Mouse (Mus musculus) hindbrain, embryonic 12.5 days (tissue): ENCODE results near the gene Gm3336. TPM values are rescaled to one million over a fixed set of nuclear protein-coding genes. Genes with fewer than 3 reads are reported as not detected.
A peak's percentile ranks its signal among the peaks of the same experiment; 100 is the strongest.

Experiments used
- ATAC-seq: fragments of 200-750 bp; cut with Nextera tagmentation; 2 replicates; pipeline ENCODE4 v1.8.0; 2017; ENCODE audit warnings: moderate TSS enrichment; ENCODE audit not compliant: low FRiP score
- H3K27ac ChIP-seq: fragments of 300-500 bp; sonication (generic); 2 replicates; pipeline ENCODE4 v1.5.1; 2016; ENCODE audit warnings: mild to moderate bottlenecking
- H3K27me3 ChIP-seq: fragments of 300-500 bp; sonication (generic); 2 replicates; pipeline ENCODE4 v1.6.1; 2016; ENCODE audit warnings: mild to moderate bottlenecking
- H3K36me3 ChIP-seq: fragments of 300-500 bp; sonication (generic); 2 replicates; pipeline ENCODE4 v1.6.1; 2016; ENCODE audit warnings: mild to moderate bottlenecking
- H3K4me1 ChIP-seq: fragments of 300-500 bp; sonication (generic); 2 replicates; pipeline ENCODE4 v1.6.1; 2016
- H3K4me2 ChIP-seq: fragments of 300-500 bp; sonication (generic); replicated peaks from 2 replicates; pipeline ENCODE4 v1.6.1; 2016; ENCODE audit warnings: mild to moderate bottlenecking
- H3K4me3 ChIP-seq: fragments of 300-500 bp; sonication (generic); 2 replicates; pipeline ENCODE4 v1.5.1; 2016; ENCODE audit warnings: mild to moderate bottlenecking
- H3K9ac ChIP-seq: fragments of 300-500 bp; sonication (generic); 2 replicates; pipeline ENCODE4 v1.6.1; 2016; ENCODE audit warnings: mild to moderate bottlenecking, moderate library complexity
- H3K9me3 ChIP-seq: fragments of 300-500 bp; sonication (generic); replicated peaks from 2 replicates; pipeline ENCODE4 v1.6.1; 2016; ENCODE audit warnings: mild to moderate bottlenecking
- WGBS: fragments of 180-500 bp; shearing (Covaris S2); methylation state at CpG from one replicate; pipeline ENCODE4 v1.1.7; 2016; 5-methylcytosine and 5-hydroxymethylcytosine counted together
- polyA plus RNA-seq: library from polyadenylated mRNA; unstranded; fragments of >200 nt; fragmentation: Nextera tagmentation; extraction: Ambion mirVana; gene quantifications from 2 replicates; pipeline ENCODE4 v1.2.1, GENCODE M21; 2016

Gene Gm3336
- polyA plus RNA-seq, 1 experiment from 2014 or later: not detected

DNA sequence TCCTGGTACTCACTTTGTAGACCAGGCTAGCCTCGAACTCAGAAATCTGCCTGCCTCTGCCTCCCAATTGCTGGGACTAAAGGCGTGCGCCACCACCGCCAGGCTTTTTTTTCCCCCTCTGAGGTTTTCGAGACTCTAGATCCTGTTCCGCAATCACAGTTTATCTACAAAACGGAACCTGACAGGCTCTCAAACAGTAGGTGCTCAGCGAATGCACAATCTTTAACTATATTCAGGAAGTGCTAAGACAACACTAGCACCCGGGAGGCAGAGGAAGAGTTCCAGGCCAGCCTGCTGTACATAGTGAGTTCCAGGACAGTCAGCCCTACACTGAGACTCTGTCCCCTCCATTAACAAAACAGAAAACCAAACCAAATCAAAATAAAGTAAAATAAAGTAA lies 47.0 kb downstream of the Gm3336 start:
- no peak overlapping the region; the same call in 1 of the 2 replicates for H3K9ac ChIP-seq

DNA sequence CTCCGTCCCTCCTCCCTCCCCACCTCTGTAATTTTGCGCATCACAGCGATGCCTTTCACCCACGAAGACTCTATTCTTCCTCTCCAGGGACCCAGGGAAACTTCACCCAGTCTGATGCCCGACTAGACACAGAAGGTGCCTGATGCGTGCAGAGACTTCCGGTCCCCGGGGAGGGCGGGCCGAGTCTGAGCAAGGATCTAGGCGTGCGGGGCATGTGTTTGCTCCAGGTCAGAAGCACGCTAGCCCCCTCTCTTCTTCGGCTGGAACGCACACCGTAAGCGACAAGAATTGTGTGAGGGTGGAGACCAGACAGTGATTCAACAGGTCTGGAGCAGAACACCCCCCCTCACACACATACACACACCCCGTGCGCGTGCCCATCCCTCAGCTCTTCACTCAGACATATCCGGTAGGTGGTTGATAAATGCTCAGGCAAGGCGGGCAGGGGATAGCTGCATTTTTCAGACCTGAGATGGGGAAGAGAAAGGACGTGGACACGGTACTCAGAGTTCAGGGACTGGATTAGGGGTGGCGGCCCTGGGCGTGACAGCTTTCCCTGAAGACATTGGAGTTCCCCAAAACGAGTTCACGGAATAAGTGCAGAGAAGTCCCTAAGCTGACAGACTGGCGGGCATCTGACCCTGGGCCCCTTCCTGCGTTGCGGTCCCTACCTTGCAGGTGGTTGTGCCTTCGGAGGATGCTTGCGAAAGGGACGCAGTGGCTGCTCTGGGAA lies 47.7 kb downstream of the Gm3336 start:
- Histone ChIP-seq H3K9me3 (no peaks in the 10 kb centered on the region), H3K4me3 (peak overlapping the region; percentile 25), H3K27me3 (peaks cover 24% of the 10 kb centered on the region; the same call in 1 of the 2 replicates), H3K36me3 (peaks cover 36% of the 10 kb centered on the region), H3K9ac (peak overlapping the region; percentile 47), H3K4me2 (peak overlapping the region; percentile 54), H3K27ac (no peak overlapping the region), H3K4me1 (peaks cover 22% of the 10 kb centered on the region)
- ATAC-seq: no peak
- WGBS: 2% methylated on average over 34 of the region's 34 CpGs

More for the DNA sequence above, 47.0 kb downstream of the Gm3336 start:
- Histone ChIP-seq H3K4me1 (peaks cover 23% of the 10 kb centered on the region), H3K9me3 (no peaks in the 10 kb centered on the region), H3K4me2 (peak overlapping the region; percentile 54), H3K27ac (no peak overlapping the region), H3K36me3 (peaks cover 29% of the 10 kb centered on the region), H3K4me3 (peak overlapping the region; percentile 25; the same call in 1 of the 2 replicates), H3K27me3 (peaks cover 24% of the 10 kb centered on the region; the same call in 1 of the 2 replicates)
- 85% methylated on average over 9 of the region's 9 CpGs for WGBS
- no peak for ATAC-seq

DNA sequence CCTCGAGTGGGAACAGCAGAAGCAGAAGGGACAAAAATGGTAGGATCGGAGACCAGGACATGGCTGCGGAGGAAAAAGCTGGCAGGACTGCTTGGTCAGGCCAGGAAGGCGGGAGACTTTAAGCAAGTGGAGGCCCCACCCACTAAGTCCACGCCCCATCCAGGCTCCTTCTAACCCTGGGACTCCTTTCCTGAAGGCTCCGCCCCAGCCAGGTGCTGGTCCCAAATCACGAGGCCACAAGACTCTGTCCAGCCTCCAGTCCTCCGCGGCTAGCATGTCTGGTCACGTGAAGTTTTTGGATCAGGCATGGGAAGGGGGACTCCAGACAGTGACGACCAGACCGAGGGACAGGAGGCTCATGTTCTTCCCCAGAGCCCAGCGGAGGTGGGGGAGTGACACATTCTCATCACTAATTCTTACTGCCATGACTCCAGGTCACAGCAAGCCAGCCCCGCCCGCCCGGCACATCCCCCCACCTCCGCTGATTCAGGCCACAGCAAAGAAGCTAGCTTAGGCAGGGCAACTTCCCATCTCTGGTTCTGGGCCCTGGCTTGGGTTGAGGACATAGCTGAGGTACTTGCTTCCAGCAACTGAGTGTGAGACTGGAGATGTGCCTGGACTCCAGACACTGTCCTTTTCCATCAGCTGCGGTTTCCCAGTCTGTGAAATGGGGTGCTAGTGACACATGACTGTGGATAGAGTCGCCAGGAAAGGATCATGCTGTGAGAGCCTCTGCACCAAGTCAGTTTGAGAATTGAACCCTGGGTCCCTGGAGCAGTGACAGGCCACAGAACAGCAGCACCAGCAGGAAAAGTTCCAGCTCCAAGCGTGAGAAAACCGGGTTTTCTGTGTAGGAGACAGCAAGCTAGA lies 48.5 kb downstream of the Gm3336 start:
- peaks cover 44% of the 10 kb centered on the region for H3K36me3 ChIP-seq
- H3K4me2 ChIP-seq: peak overlapping the region; percentile 54
- H3K9me3 ChIP-seq: no peaks in the 10 kb centered on the region
- 8% methylated on average over 20 of the region's 21 CpGs for WGBS
- no peak for ATAC-seq
- H3K27ac ChIP-seq: no peak overlapping the region
- peaks cover 16% of the 10 kb centered on the region for H3K4me1 ChIP-seq
- peak overlapping the region; percentile 47 for H3K9ac ChIP-seq
- peaks cover 24% of the 10 kb centered on the region; the same call in 1 of the 2 replicates for H3K27me3 ChIP-seq
- peak overlapping the region; percentile 25 for H3K4me3 ChIP-seq

DNA sequence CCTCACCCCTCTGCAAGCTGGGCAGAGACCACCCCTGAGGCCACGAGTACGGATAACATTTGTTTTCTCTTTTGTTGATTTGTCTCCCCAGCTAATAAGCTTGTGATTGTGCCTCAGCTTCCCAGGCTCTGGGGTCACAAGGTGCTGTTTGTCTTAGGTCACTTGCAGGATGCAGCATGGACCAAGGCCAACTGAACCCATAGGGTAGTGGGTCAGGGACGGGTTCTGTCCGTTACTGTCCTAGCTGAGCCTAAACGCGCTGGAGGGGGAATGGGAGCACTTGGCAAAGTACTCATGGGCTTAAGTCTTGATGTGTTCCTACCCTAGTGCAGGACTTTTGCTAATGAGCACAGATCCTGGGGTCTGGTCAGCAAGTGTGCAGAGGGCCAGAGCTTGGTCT lies 49.2 kb downstream of the Gm3336 start:
- ATAC-seq: no peak

DNA sequence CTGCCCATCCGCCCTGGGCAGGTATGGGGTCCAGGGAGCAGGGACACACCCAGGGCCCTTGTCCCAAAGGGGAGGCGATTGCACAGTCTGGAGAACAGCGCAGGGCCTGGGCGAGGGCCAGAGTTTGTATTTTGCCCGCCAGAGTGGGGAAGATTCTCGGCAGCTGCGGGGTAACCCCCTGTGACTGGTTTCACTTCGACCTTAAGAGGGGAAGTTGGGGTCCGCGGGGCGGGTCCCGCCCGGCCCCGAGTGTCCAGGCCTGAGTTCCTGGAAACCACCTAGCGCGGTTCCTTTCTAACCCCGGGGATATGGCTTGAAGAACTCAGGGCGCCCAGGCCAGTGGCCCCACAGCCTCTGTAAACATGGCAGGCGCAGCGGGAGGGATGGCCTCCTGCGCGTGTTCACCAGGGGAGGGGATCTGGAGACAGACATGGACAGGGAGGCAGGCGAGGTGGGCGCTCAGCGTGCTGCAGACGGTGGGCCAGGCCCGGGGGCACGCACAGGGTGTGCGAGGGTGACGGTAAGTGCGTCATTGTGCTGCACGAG lies 50.0 kb downstream of the Gm3336 start:
- ATAC-seq: 0 out of 2 replicates have a peak, but pooled peaks have one; percentile 4

More for the DNA sequence above, 49.2 kb downstream of the Gm3336 start:
- Histone ChIP-seq H3K4me2 (no peak overlapping the region), H3K4me1 (peaks cover 16% of the 10 kb centered on the region), H3K27me3 (peaks cover 24% of the 10 kb centered on the region; the same call in 1 of the 2 replicates), H3K27ac (no peak overlapping the region), H3K9me3 (no peaks in the 10 kb centered on the region), H3K9ac (no peak overlapping the region), H3K4me3 (no peak overlapping the region), H3K36me3 (peaks cover 51% of the 10 kb centered on the region)
- WGBS: 76% methylated on average over 6 of the region's 6 CpGs

DNA sequence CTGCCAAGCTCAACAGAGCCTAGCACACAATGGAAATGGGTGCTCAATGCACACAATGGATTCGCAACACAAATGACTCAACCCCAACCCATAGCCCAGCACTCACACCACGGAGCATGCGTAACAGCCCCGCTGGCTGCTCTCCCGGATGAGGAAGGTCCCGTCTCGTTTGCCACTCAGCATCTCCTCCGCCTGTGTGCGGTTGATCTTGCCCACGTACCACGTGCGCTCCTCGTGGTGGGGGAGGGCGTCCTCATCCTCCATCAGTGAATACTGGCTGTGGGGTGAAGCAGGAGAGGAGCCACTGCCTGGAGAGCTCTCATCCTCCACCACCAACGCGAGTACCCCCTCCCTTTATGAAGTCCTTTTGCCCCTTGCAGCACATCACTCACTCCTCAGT lies 50.6 kb downstream of the Gm3336 start:
- ATAC-seq: peak; percentile 6; the same call in 1 of the 2 replicates
- peaks cover 25% of the 10 kb centered on the region for H3K4me1 ChIP-seq
- H3K36me3 ChIP-seq: peaks cover 60% of the 10 kb centered on the region
- H3K9ac ChIP-seq: no peak overlapping the region
- no peaks in the 10 kb centered on the region for H3K9me3 ChIP-seq
- no peak overlapping the region for H3K27ac ChIP-seq
- WGBS: 85% methylated on average over 16 of the region's 16 CpGs
- H3K4me3 ChIP-seq: no peak overlapping the region
- peaks cover 24% of the 10 kb centered on the region; the same call in 1 of the 2 replicates for H3K27me3 ChIP-seq
- no peak overlapping the region for H3K4me2 ChIP-seq

More for the DNA sequence above, 50.0 kb downstream of the Gm3336 start:
- Histone ChIP-seq H3K36me3 (peaks cover 59% of the 10 kb centered on the region), H3K4me3 (no peak overlapping the region), H3K4me2 (no peak overlapping the region), H3K27ac (no peak overlapping the region), H3K9me3 (no peaks in the 10 kb centered on the region), H3K4me1 (peaks cover 19% of the 10 kb centered on the region), H3K9ac (no peak overlapping the region), H3K27me3 (peaks cover 24% of the 10 kb centered on the region; the same call in 1 of the 2 replicates)
- 93% methylated on average over 32 of the region's 32 CpGs for WGBS

DNA sequence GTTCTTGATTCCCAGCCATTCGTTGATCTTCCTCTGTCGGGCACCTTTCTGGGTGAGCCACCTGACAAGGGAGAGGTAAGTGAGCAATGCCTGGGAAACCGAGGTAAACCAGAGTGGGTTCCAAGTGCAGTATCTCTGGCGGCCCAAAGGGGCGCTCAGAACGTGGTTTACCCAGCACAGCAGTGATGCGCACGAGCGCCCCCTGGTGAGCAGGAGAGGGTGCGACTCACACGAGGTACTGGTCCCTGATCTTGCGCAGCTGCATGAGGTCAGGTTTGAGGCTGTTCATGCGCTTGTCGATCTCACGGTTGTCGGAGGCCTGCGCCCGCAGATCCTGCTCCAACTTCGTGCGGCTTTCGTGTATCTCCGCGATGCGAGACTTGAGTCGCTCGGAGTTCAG lies 51.0 kb downstream of the Gm3336 start:
- Histone ChIP-seq H3K27ac (no peak overlapping the region), H3K27me3 (peaks cover 24% of the 10 kb centered on the region; the same call in 1 of the 2 replicates), H3K4me3 (no peak overlapping the region), H3K9ac (0 out of 2 replicates have a peak overlapping the region, but pooled peaks have one; percentile 13), H3K9me3 (no peaks in the 10 kb centered on the region), H3K4me2 (no peak overlapping the region), H3K36me3 (peaks cover 64% of the 10 kb centered on the region), H3K4me1 (peaks cover 29% of the 10 kb centered on the region)
- ATAC-seq: peak; percentile 65
- WGBS: 8% methylated on average over 26 of the region's 26 CpGs

DNA sequence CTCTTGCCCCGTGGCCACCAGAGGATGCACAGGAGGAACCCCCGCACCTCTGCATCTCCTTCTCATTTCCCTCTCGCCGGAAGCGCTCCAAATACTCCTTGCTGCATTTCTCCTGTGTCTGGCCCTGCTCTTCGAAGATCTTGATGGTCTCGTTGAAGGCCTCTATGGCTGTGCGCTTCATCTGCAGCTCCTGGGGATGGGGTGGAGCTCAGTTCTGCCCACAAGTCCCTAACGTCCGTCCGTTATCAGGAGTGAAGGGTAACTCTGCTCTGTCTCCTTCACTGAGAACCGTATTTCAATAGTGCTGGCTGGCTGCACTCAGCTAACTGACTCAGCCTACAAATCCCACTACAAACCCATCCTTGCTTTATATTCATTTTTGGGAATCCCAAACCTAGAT lies 51.5 kb downstream of the Gm3336 start:
- H3K9ac ChIP-seq: 0 out of 2 replicates have a peak overlapping the region, but pooled peaks have one; percentile 13
- H3K4me2 ChIP-seq: no peak overlapping the region
- no peak overlapping the region for H3K4me3 ChIP-seq
- peaks cover 22% of the 10 kb centered on the region; the same call in 1 of the 2 replicates for H3K27me3 ChIP-seq
- no peak for ATAC-seq
- H3K9me3 ChIP-seq: no peaks in the 10 kb centered on the region
- no peak overlapping the region for H3K27ac ChIP-seq
- WGBS: 74% methylated on average over 12 of the region's 12 CpGs
- peaks cover 34% of the 10 kb centered on the region for H3K4me1 ChIP-seq
- peaks cover 69% of the 10 kb centered on the region for H3K36me3 ChIP-seq

DNA sequence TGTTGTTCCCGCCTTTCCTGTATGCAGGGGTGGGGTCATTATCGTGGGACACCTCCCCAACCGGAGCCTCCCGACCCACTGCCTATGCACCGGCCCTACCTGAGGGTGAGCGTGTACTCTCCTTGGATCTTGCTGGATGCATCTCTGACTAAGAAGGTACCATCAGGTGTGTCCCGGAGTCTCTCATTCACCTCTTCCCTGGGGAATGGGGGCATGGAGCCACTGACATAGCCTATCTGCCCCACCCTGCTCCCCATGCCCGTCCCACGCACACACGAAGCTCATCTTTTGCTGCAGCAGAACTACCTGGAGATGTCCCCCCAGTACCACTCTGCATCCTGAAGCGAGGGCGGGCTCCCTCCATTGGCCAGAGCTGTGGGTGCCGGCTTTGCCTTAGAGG lies 52.4 kb downstream of the Gm3336 start:
- Histone ChIP-seq H3K4me3 (no peak overlapping the region), H3K36me3 (peaks cover 71% of the 10 kb centered on the region), H3K9ac (no peak overlapping the region), H3K4me2 (no peak overlapping the region), H3K27me3 (peaks cover 18% of the 10 kb centered on the region; the same call in 1 of the 2 replicates), H3K9me3 (no peaks in the 10 kb centered on the region), H3K4me1 (peaks cover 40% of the 10 kb centered on the region), H3K27ac (no peak overlapping the region)
- ATAC-seq: no peak
- WGBS: 94% methylated on average over 13 of the region's 13 CpGs

DNA sequence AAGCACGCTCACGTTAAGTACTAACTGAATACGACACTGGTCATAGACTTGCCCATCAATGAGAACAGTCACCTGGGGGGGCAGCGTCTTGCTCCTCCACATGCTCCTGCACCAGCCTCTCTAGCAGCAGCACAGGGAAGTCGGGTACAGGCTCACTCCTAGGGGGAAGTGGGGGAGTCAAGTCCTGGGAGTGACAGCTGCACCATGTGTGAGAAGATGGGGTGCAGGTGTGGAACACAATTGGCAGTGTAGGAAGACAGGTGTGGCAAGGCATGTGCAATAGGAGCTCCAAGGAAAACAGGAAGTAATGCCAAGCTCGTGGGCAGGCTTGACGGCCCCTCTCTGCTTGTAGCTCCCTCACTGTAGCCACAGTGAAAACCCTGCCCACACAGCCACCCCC lies 52.9 kb downstream of the Gm3336 start:
- no peak overlapping the region for H3K4me3 ChIP-seq
- peaks cover 38% of the 10 kb centered on the region for H3K4me1 ChIP-seq
- H3K27ac ChIP-seq: no peak overlapping the region
- H3K9ac ChIP-seq: no peak overlapping the region
- H3K36me3 ChIP-seq: peaks cover 71% of the 10 kb centered on the region
- ATAC-seq: no peak
- H3K27me3 ChIP-seq: peaks cover 15% of the 10 kb centered on the region; the same call in 1 of the 2 replicates
- no peaks in the 10 kb centered on the region for H3K9me3 ChIP-seq
- WGBS: 88% methylated on average over 7 of the region's 7 CpGs
- no peak overlapping the region for H3K4me2 ChIP-seq

DNA sequence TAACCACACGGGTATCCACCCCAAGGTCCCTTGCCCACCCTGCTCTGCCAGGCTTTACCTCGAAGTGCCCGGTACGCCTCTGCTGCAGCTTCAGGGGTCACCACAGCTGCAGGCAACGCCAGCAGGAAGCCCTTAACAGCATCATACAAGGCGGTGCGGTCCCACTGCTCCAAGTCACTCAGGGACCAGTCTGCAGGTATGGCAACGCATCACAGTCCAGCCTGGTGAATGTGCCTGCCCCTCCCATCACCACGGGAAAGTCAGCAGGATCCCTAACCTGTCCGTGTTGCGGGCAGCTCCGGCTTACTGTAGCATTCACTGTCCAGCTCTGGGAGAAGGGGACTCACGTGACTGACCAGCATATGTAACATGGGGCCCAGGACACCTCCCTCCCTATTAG lies 53.7 kb downstream of the Gm3336 start:
- H3K36me3 ChIP-seq: peaks cover 71% of the 10 kb centered on the region
- no peaks in the 10 kb centered on the region for H3K9me3 ChIP-seq
- no peak overlapping the region for H3K4me3 ChIP-seq
- 94% methylated on average over 13 of the region's 13 CpGs for WGBS
- H3K4me2 ChIP-seq: no peak overlapping the region
- H3K27ac ChIP-seq: no peak overlapping the region
- H3K27me3 ChIP-seq: peaks cover 8% of the 10 kb centered on the region; the same call in 1 of the 2 replicates
- H3K9ac ChIP-seq: no peak overlapping the region
- H3K4me1 ChIP-seq: peaks cover 30% of the 10 kb centered on the region
- ATAC-seq: no peak
